Mouse (Mus musculus) midbrain, embryonic 16.5 days (tissue): ENCODE data around the gene Usp12. TPM values are rescaled to one million over a fixed set of nuclear protein-coding genes. Genes with fewer than 3 reads are reported as not detected.

ENCODE experiments used
- ATAC-seq: fragments of 200-750 bp; cut with Nextera tagmentation; 2 replicates; pipeline ENCODE4 v1.8.0; 2017; ENCODE audit warnings: moderate TSS enrichment
- H3K27ac ChIP-seq: fragments of 300-500 bp; sonication (generic); 2 replicates; pipeline ENCODE4 v1.5.1; 2014; ENCODE audit warnings: mild to moderate bottlenecking, low read length, mixed read lengths
- H3K27me3 ChIP-seq: fragments of 300-500 bp; sonication (generic); 2 replicates; pipeline ENCODE4 v1.6.1; 2014; ENCODE audit warnings: low read depth, low read length, mixed read lengths; ENCODE audit not compliant: control insufficient read depth, insufficient read depth
- H3K36me3 ChIP-seq: fragments of 300-500 bp; sonication (generic); 2 replicates; pipeline ENCODE4 v1.6.1; 2014; ENCODE audit warnings: mild to moderate bottlenecking, low read length, moderate library complexity, mixed read lengths; ENCODE audit not compliant: control insufficient read depth, insufficient read depth
- H3K4me1 ChIP-seq: fragments of 300-500 bp; sonication (generic); 2 replicates; pipeline ENCODE4 v1.6.1; 2014; ENCODE audit warnings: mild to moderate bottlenecking, low read length, mixed read lengths; ENCODE audit not compliant: control insufficient read depth, insufficient read depth
- H3K4me2 ChIP-seq: fragments of 300-500 bp; sonication (generic); 2 replicates; pipeline ENCODE4 v1.6.1; 2014; ENCODE audit warnings: mild to moderate bottlenecking, low read length, mixed read lengths
- H3K4me3 ChIP-seq: fragments of 300-500 bp; sonication (generic); 2 replicates; pipeline ENCODE4 v1.5.1; 2014; ENCODE audit warnings: low read depth, mild to moderate bottlenecking, low read length, moderate library complexity, mixed read lengths
- H3K9ac ChIP-seq: fragments of 300-500 bp; sonication (generic); 2 replicates; pipeline ENCODE4 v1.6.1; 2014; ENCODE audit warnings: low read depth, low read length, mixed read lengths
- H3K9me3 ChIP-seq: fragments of 300-500 bp; sonication (generic); replicated peaks from 2 replicates; pipeline ENCODE4 v1.6.1; 2014; ENCODE audit warnings: mild to moderate bottlenecking, low read length, mixed read lengths; ENCODE audit not compliant: control insufficient read depth, poor library complexity, severe bottlenecking
- WGBS: fragments of 180-500 bp; shearing (Covaris S2); extraction: QIAGEN DNeasy Blood & Tissue Kit; methylation state at CpG from one replicate; pipeline ENCODE4 v1.1.7; 2014; 5-methylcytosine and 5-hydroxymethylcytosine counted together
- polyA plus RNA-seq: library from polyadenylated mRNA; unstranded; fragments of >200 nt; fragmentation: Nextera tagmentation; extraction: Ambion mirVana; gene quantifications from 2 replicates; pipeline ENCODE4 v1.2.1, GENCODE M21; 2015

Usp12 gene
- polyA plus RNA-seq, 1 experiment from 2014 or later: 14.5 TPM

GRCm38 (mm10) chr5:146719584-146720356, 75.0 kb downstream of the Usp12 start:
- no peak for ATAC-seq
- WGBS: 85% methylated on average over 27 of the region's 27 CpGs

GRCm38 (mm10) chr5:146713836-146714235, 81.0 kb downstream of the Usp12 start:
- no peak overlapping the region for H3K27ac ChIP-seq

More at GRCm38 (mm10) chr5:146719584-146720356, 75.0 kb downstream of the Usp12 start:
- Histone ChIP-seq H3K27me3 (no peaks in the 10 kb centered on the region), H3K4me2 (no peak overlapping the region), H3K36me3 (no peaks in the 10 kb centered on the region), H3K9me3 (no peaks in the 10 kb centered on the region), H3K4me1 (no peaks in the 10 kb centered on the region), H3K4me3 (no peak overlapping the region), H3K9ac (no peak overlapping the region), H3K27ac (no peak overlapping the region)

GRCm38 (mm10) chr5:146713088-146713487, 81.7 kb downstream of the Usp12 start:
- Histone ChIP-seq H3K9me3 (no peaks in the 10 kb centered on the region), H3K4me2 (peak overlapping the region; percentile 34), H3K27me3 (no peaks in the 10 kb centered on the region), H3K4me3 (no peak overlapping the region), H3K36me3 (no peaks in the 10 kb centered on the region), H3K27ac (peak overlapping the region; percentile 63), H3K9ac (no peak overlapping the region), H3K4me1 (peaks cover 9% of the 10 kb centered on the region; the same call in 1 of the 2 replicates)
- WGBS: 14% methylated on average over 10 of the region's 10 CpGs
- ATAC-seq: peak; percentile 61

More at GRCm38 (mm10) chr5:146713836-146714235, 81.0 kb downstream of the Usp12 start:
- no peak for ATAC-seq
- Histone ChIP-seq H3K36me3 (no peaks in the 10 kb centered on the region), H3K4me1 (peaks cover 9% of the 10 kb centered on the region; the same call in 1 of the 2 replicates), H3K4me2 (no peak overlapping the region), H3K4me3 (no peak overlapping the region), H3K9me3 (no peaks in the 10 kb centered on the region), H3K9ac (no peak overlapping the region), H3K27me3 (no peaks in the 10 kb centered on the region)
- WGBS: 93% methylated on average over 12 of the region's 12 CpGs

GRCm38 (mm10) chr5:146712282-146712918, 82.4 kb downstream of the Usp12 start:
- peak; percentile 85 for ATAC-seq
- WGBS: 29% methylated on average over 18 of the region's 18 CpGs
- peak overlapping the region; percentile 3; the same call in 1 of the 2 replicates for H3K9ac ChIP-seq

GRCm38 (mm10) chr5:146709361-146709760, 85.4 kb downstream of the Usp12 start:
- no peak overlapping the region for H3K4me3 ChIP-seq
- H3K4me1 ChIP-seq: peaks cover 9% of the 10 kb centered on the region; the same call in 1 of the 2 replicates
- no peak overlapping the region for H3K27ac ChIP-seq
- H3K36me3 ChIP-seq: no peaks in the 10 kb centered on the region
- no peaks in the 10 kb centered on the region for H3K27me3 ChIP-seq
- no peak overlapping the region for H3K9ac ChIP-seq
- no peaks in the 10 kb centered on the region for H3K9me3 ChIP-seq
- H3K4me2 ChIP-seq: no peak overlapping the region
- WGBS: 47% methylated on average over 3 of the region's 3 CpGs
- no peak for ATAC-seq

More at GRCm38 (mm10) chr5:146712282-146712918, 82.4 kb downstream of the Usp12 start:
- no peaks in the 10 kb centered on the region for H3K27me3 ChIP-seq
- H3K36me3 ChIP-seq: no peaks in the 10 kb centered on the region
- H3K4me1 ChIP-seq: peaks cover 9% of the 10 kb centered on the region; the same call in 1 of the 2 replicates
- peak overlapping the region; percentile 34 for H3K4me2 ChIP-seq
- no peak overlapping the region for H3K4me3 ChIP-seq
- H3K9me3 ChIP-seq: no peaks in the 10 kb centered on the region
- H3K27ac ChIP-seq: peak overlapping the region; percentile 63

- no peaks in the 10 kb centered on the region for H3K9me3 ChIP-seq
- H3K9ac ChIP-seq: no peak overlapping the region
- no peak for ATAC-seq
- no peaks in the 10 kb centered on the region for H3K36me3 ChIP-seq
- no peak overlapping the region for H3K27ac ChIP-seq
- H3K4me2 ChIP-seq: 0 out of 2 replicates have a peak overlapping the region, but pooled peaks have one; percentile 31
- 9% methylated on average over 12 of the region's 12 CpGs for WGBS
- H3K27me3 ChIP-seq: no peaks in the 10 kb centered on the region
- no peak overlapping the region for H3K4me3 ChIP-seq
- no peaks in the 10 kb centered on the region for H3K4me1 ChIP-seq
These were observed 88.9 kb downstream of the Usp12 start for GRCm38 (mm10) chr5:146705815-146706408.

- no peaks in the 10 kb centered on the region for H3K4me1 ChIP-seq
- H3K4me3 ChIP-seq: no peak overlapping the region
- no peak overlapping the region for H3K27ac ChIP-seq
- 84% methylated on average over 6 of the region's 6 CpGs for WGBS
- no peaks in the 10 kb centered on the region for H3K36me3 ChIP-seq
- H3K4me2 ChIP-seq: no peak overlapping the region
- H3K27me3 ChIP-seq: no peaks in the 10 kb centered on the region
- H3K9ac ChIP-seq: no peak overlapping the region
- ATAC-seq: no peak
- H3K9me3 ChIP-seq: no peaks in the 10 kb centered on the region
These were observed 89.4 kb downstream of the Usp12 start for GRCm38 (mm10) chr5:146705411-146705810.

GRCm38 (mm10) chr5:146704241-146704640, 90.6 kb downstream of the Usp12 start:
- H3K4me1 ChIP-seq: no peaks in the 10 kb centered on the region
- no peaks in the 10 kb centered on the region for H3K27me3 ChIP-seq
- H3K9ac ChIP-seq: no peak overlapping the region
- no peak for ATAC-seq
- H3K9me3 ChIP-seq: no peaks in the 10 kb centered on the region
- H3K27ac ChIP-seq: no peak overlapping the region
- H3K4me3 ChIP-seq: no peak overlapping the region
- H3K4me2 ChIP-seq: no peak overlapping the region
- WGBS: 95% methylated on average over 4 of the region's 4 CpGs
- no peaks in the 10 kb centered on the region for H3K36me3 ChIP-seq
